ENCODE assay signal across 21 mouse cellular contexts in genomic region chr4:117636152-117636551, GRCm38 (mm10). TPM values are rescaled to one million over a fixed set of nuclear protein-coding genes. Genes with fewer than 3 reads are reported as not detected.
A peak's percentile ranks its signal among the peaks of the same experiment; 100 is the strongest.
DNase-seq lines count a peak whose midpoint lies in the region; ATAC-seq and TF ChIP-seq lines count a peak whose summit lies in the region.
"Had no signal": no experiment of that assay in that cellular context is flagged by ENCODE, and none has a peak within 500 bp of the region (broad histone marks: within the 10 kb centered on the region; RNA-seq: fewer than 3 reads in every experiment).

No protein-coding gene starts in this region.

- H3K27me3 ChIP-seq in forebrain, embryonic 11.5 days (ENCODE audit: control insufficient read depth, insufficient read depth, low read length): no peaks in the 10 kb centered on the region
- H3K27me3 ChIP-seq in forebrain, embryonic 16.5 days (replicated peaks; ENCODE audit: control insufficient read depth, insufficient read depth, low read length): no peaks in the 10 kb centered on the region
- no peaks in the 10 kb centered on the region for H3K27me3 ChIP-seq in hindbrain, embryonic 14.5 days (ENCODE audit: control insufficient read depth, insufficient read depth, low read length)
- no peaks in the 10 kb centered on the region for H3K27me3 ChIP-seq in hindbrain, postnatal 0 days (ENCODE audit: insufficient read depth, low read length)
- H3K27me3 ChIP-seq in neural tube, embryonic 13.5 days: no peaks in the 10 kb centered on the region
- H3K27me3 ChIP-seq: embryonic facial prominence, embryonic 12.5 days had no signal

- no peaks in the 10 kb centered on the region for H3K36me3 ChIP-seq in forebrain, embryonic 11.5 days (ENCODE audit: control insufficient read depth, insufficient read depth, low read length)
- peaks cover 3% of the 10 kb centered on the region; the same call in 1 of the 2 replicates for H3K36me3 ChIP-seq in forebrain, embryonic 16.5 days (ENCODE audit: control insufficient read depth, insufficient read depth)
- H3K36me3 ChIP-seq in hindbrain, embryonic 14.5 days (replicated peaks; ENCODE audit: control insufficient read depth, insufficient read depth): 0 out of 2 replicates have a peak, but pooled peaks cover 4% of the 10 kb centered on the region
- no peaks in the 10 kb centered on the region for H3K36me3 ChIP-seq in hindbrain, postnatal 0 days (ENCODE audit: insufficient read depth, low read length)
- H3K36me3 ChIP-seq in neural tube, embryonic 13.5 days: 0 out of 2 replicates have a peak, but pooled peaks cover 3% of the 10 kb centered on the region

- no peak for DNase-seq in forebrain, embryonic 11.5 days (ENCODE audit: low spot score)
- DNase-seq in hindbrain, embryonic 14.5 days (ENCODE audit: low spot score): no peak
- no peak for DNase-seq in hindbrain, postnatal 0 days (ENCODE audit: low spot score)
- DNase-seq in neural tube, embryonic 10.5 days (ENCODE audit: extremely low spot score, low spot score): no peak
- no peak for DNase-seq in ovary, postnatal 14 days (ENCODE audit: low spot score)
- DNase-seq: adrenal gland, postnatal 10 days; cerebellum, postnatal 10 days; gastrocnemius, postnatal 25 days; heart, postnatal 10 days; kidney, adult 18-20 months; kidney, postnatal 14 days; lung, adult 18-20 months; right cerebral cortex, postnatal 14 days; spleen, adult 18-20 months; thymus, postnatal 25 days had no signal

- WGBS in forebrain, embryonic 11.5 days: 72% methylated on average over 4 of the region's 4 CpGs
- 73% methylated on average over 4 of the region's 4 CpGs for WGBS in forebrain, embryonic 16.5 days
- WGBS in hindbrain, embryonic 14.5 days: 84% methylated on average over 4 of the region's 4 CpGs
- 90% methylated on average over 4 of the region's 4 CpGs for WGBS in hindbrain, postnatal 0 days
- 91% methylated on average over 4 of the region's 4 CpGs for WGBS in neural tube, embryonic 13.5 days

- H3K27ac ChIP-seq in forebrain, embryonic 11.5 days (ENCODE audit: low read depth, low read length): 0 out of 2 replicates have a peak overlapping the region, but pooled peaks have one; percentile 8
- H3K27ac ChIP-seq in forebrain, embryonic 16.5 days (ENCODE audit: low read length): no peak overlapping the region
- peak overlapping the region; percentile 78; the same call in 1 of the 2 replicates for H3K27ac ChIP-seq in hindbrain, embryonic 14.5 days
- H3K27ac ChIP-seq in hindbrain, postnatal 0 days: no peak overlapping the region; the same call in 1 of the 2 replicates
- H3K27ac ChIP-seq in neural tube, embryonic 13.5 days (replicated peaks): peak overlapping the region; percentile 80; the same call in 1 of the 2 replicates

- no peaks in the 10 kb centered on the region for H3K9me3 ChIP-seq in forebrain, embryonic 11.5 days (ENCODE audit: control insufficient read depth, low read length)
- H3K9me3 ChIP-seq in forebrain, embryonic 16.5 days (ENCODE audit: control insufficient read depth, low read length): no peaks in the 10 kb centered on the region
- no peaks in the 10 kb centered on the region for H3K9me3 ChIP-seq in hindbrain, embryonic 14.5 days (ENCODE audit: control insufficient read depth, low read length)
- no peaks in the 10 kb centered on the region for H3K9me3 ChIP-seq in hindbrain, postnatal 0 days (ENCODE audit: low read length)
- no peaks in the 10 kb centered on the region for H3K9me3 ChIP-seq in neural tube, embryonic 13.5 days
- H3K9me3 ChIP-seq: embryonic facial prominence, embryonic 12.5 days; G1E had no signal

- H3K9ac ChIP-seq in forebrain, embryonic 11.5 days (ENCODE audit: low read length): no peak overlapping the region
- H3K9ac ChIP-seq in forebrain, embryonic 16.5 days (replicated peaks; ENCODE audit: low read depth, low read length): no peak overlapping the region
- H3K9ac ChIP-seq in hindbrain, embryonic 14.5 days: no peak overlapping the region
- no peak overlapping the region for H3K9ac ChIP-seq in hindbrain, postnatal 0 days (replicated peaks; ENCODE audit: low read length)
- no peak overlapping the region for H3K9ac ChIP-seq in neural tube, embryonic 13.5 days
- H3K9ac ChIP-seq: embryonic facial prominence, embryonic 12.5 days had no signal

- no peak overlapping the region for H3K4me2 ChIP-seq in forebrain, embryonic 11.5 days (ENCODE audit: low read depth, low read length, severe bottlenecking)
- no peak overlapping the region for H3K4me2 ChIP-seq in forebrain, embryonic 16.5 days (ENCODE audit: low read length)
- H3K4me2 ChIP-seq in hindbrain, embryonic 14.5 days (replicated peaks): no peak overlapping the region
- H3K4me2 ChIP-seq in hindbrain, postnatal 0 days (ENCODE audit: low read depth, low read length): no peak overlapping the region
- no peak overlapping the region for H3K4me2 ChIP-seq in neural tube, embryonic 13.5 days
- H3K4me2 ChIP-seq: embryonic facial prominence, embryonic 12.5 days had no signal

- no peak; the same call in 1 of the 2 replicates for ATAC-seq in forebrain, embryonic 11.5 days (replicated peaks; ENCODE audit: low FRiP score)
- no peak for ATAC-seq in forebrain, embryonic 16.5 days
- no peak for ATAC-seq in hindbrain, embryonic 14.5 days (ENCODE audit: low FRiP score)
- no peak for ATAC-seq in hindbrain, postnatal 0 days
- ATAC-seq in neural tube, embryonic 13.5 days (ENCODE audit: low read depth): no peak
- ATAC-seq: activated CD4-positive, CD25-positive, alpha-beta regulatory T cell, adult 4 months had no signal

- no peak overlapping the region for H3K4me3 ChIP-seq in forebrain, embryonic 11.5 days (ENCODE audit: low read depth, low read length)
- no peak overlapping the region for H3K4me3 ChIP-seq in forebrain, embryonic 16.5 days (replicated peaks; ENCODE audit: low read length)
- H3K4me3 ChIP-seq in hindbrain, embryonic 14.5 days (replicated peaks; ENCODE audit: low read length): no peak overlapping the region
- H3K4me3 ChIP-seq in hindbrain, postnatal 0 days (ENCODE audit: low read length): no peak overlapping the region
- H3K4me3 ChIP-seq in neural tube, embryonic 13.5 days: no peak overlapping the region
- H3K4me3 ChIP-seq: embryonic facial prominence, embryonic 12.5 days; erythroblast, embryonic 14.5 days had no signal

- peaks cover 9% of the 10 kb centered on the region; the same call in 1 of the 2 replicates for H3K4me1 ChIP-seq in forebrain, embryonic 11.5 days (replicated peaks; ENCODE audit: control insufficient read depth, insufficient read depth, low read length)
- peaks cover 16% of the 10 kb centered on the region for H3K4me1 ChIP-seq in forebrain, embryonic 16.5 days (replicated peaks; ENCODE audit: control insufficient read depth, insufficient read depth, low read length)
- peaks cover 19% of the 10 kb centered on the region for H3K4me1 ChIP-seq in hindbrain, embryonic 14.5 days (replicated peaks; ENCODE audit: control insufficient read depth, insufficient read depth, low read length)
- H3K4me1 ChIP-seq in hindbrain, postnatal 0 days (ENCODE audit: insufficient read depth, low read length): no peaks in the 10 kb centered on the region
- peaks cover 43% of the 10 kb centered on the region for H3K4me1 ChIP-seq in neural tube, embryonic 13.5 days (replicated peaks)
- H3K4me1 ChIP-seq: embryonic facial prominence, embryonic 12.5 days had no signal

- TF ChIP-seq CTCF in hindbrain, postnatal 0 days (IDR thresholded peaks at IDR 0.05; ENCODE audit: low read depth): no peak

RNA-seq across cellular contexts. Expression of gene Dmap1, which starts 45.9 kb away (rescaled TPM):
- 79.1 and 85.9 TPM in 2 replicates for polyA plus RNA-seq in forebrain, embryonic 11.5 days (2014; fragmentation: Nextera tagmentation; extraction: Ambion mirVana)
- polyA plus RNA-seq in forebrain, embryonic 16.5 days (2015; fragmentation: Nextera tagmentation; extraction: Ambion mirVana): 80.1 and 80.4 TPM in 2 replicates
- 82.0 and 85.4 TPM in 2 replicates for polyA plus RNA-seq in hindbrain, embryonic 14.5 days (2014; fragmentation: Nextera tagmentation; extraction: Ambion mirVana)
- 67.5 and 75.5 TPM in 2 replicates for total RNA-seq in hindbrain, postnatal 0 days (2014; rRNA removed)
- 76.5 and 81.4 TPM in 2 replicates for polyA plus RNA-seq in hindbrain, postnatal 0 days (2015; fragmentation: Nextera tagmentation; extraction: Ambion mirVana)
- polyA plus RNA-seq in neural tube, embryonic 13.5 days (2015; fragmentation: Nextera tagmentation; extraction: Ambion mirVana): 67.3 and 70.8 TPM in 2 replicates

Comparison
In these comparisons a context has a peak if more than half of its experiments do, and no peak if none do; other contexts are left out.
1. H3K27ac ChIP-seq: peak in forebrain, embryonic 11.5 days (single experiment), hindbrain, embryonic 14.5 days (single experiment) and neural tube, embryonic 13.5 days (single experiment); none in forebrain, embryonic 16.5 days (single experiment) and hindbrain, postnatal 0 days (single experiment).